In genomic region chr4:136711985-136712768, GRCm38 (mm10) we compare ENCODE assay signal across 13 mouse cellular contexts.
DNase-seq lines count a peak whose midpoint lies in the region; ATAC-seq lines count a peak whose summit lies in the region.
"Had no signal": no experiment of that assay in that cellular context is flagged by ENCODE, and none has a peak within 500 bp of the region (broad histone marks: within the 10 kb centered on the region; RNA-seq: fewer than 3 reads in every experiment).

No protein-coding gene starts in this region.

- H3K4me3 ChIP-seq in midbrain, embryonic 12.5 days = no peak overlapping the region
- no peak overlapping the region for H3K4me3 ChIP-seq in midbrain, embryonic 16.5 days (ENCODE audit: low read depth, low read length)
- no peak overlapping the region for H3K4me3 ChIP-seq in forebrain, embryonic 13.5 days
- H3K4me3 ChIP-seq: erythroblast, embryonic 14.5 days; neural tube, embryonic 15.5 days had no signal

- no peak for ATAC-seq in midbrain, embryonic 12.5 days (ENCODE audit: low FRiP score, low read depth)
- no peak for ATAC-seq in midbrain, embryonic 16.5 days
- ATAC-seq in forebrain, embryonic 13.5 days = no peak
- ATAC-seq: hindbrain, postnatal 0 days had no signal

- WGBS in midbrain, embryonic 12.5 days = 37% methylated on average over 20 of the region's 20 CpGs
- 30% methylated on average over 20 of the region's 20 CpGs for WGBS in midbrain, embryonic 16.5 days
- 33% methylated on average over 20 of the region's 20 CpGs for WGBS in forebrain, embryonic 13.5 days

- peaks cover 2% of the 10 kb centered on the region; the same call in 1 of the 2 replicates for H3K36me3 ChIP-seq in midbrain, embryonic 12.5 days
- no peaks in the 10 kb centered on the region for H3K36me3 ChIP-seq in midbrain, embryonic 16.5 days (ENCODE audit: control insufficient read depth, insufficient read depth, low read length)
- no peaks in the 10 kb centered on the region for H3K36me3 ChIP-seq in forebrain, embryonic 13.5 days (ENCODE audit: poor library complexity, severe bottlenecking)
- H3K36me3 ChIP-seq: neural tube, embryonic 15.5 days had no signal

- peaks cover 57% of the 10 kb centered on the region for H3K4me1 ChIP-seq in midbrain, embryonic 12.5 days
- peaks cover 23% of the 10 kb centered on the region for H3K4me1 ChIP-seq in midbrain, embryonic 16.5 days (ENCODE audit: control insufficient read depth, insufficient read depth, low read length)
- peaks cover 41% of the 10 kb centered on the region for H3K4me1 ChIP-seq in forebrain, embryonic 13.5 days

- H3K9me3 ChIP-seq in midbrain, embryonic 12.5 days = no peaks in the 10 kb centered on the region
- no peaks in the 10 kb centered on the region for H3K9me3 ChIP-seq in midbrain, embryonic 16.5 days (replicated peaks; ENCODE audit: control insufficient read depth, low read length, poor library complexity, severe bottlenecking)
- H3K9me3 ChIP-seq in forebrain, embryonic 13.5 days (replicated peaks) = no peaks in the 10 kb centered on the region
- H3K9me3 ChIP-seq: neural tube, embryonic 15.5 days had no signal

- no peaks in the 10 kb centered on the region for H3K27me3 ChIP-seq in midbrain, embryonic 12.5 days
- no peaks in the 10 kb centered on the region for H3K27me3 ChIP-seq in midbrain, embryonic 16.5 days (ENCODE audit: control insufficient read depth, insufficient read depth, low read depth, low read length)
- H3K27me3 ChIP-seq in forebrain, embryonic 13.5 days = no peaks in the 10 kb centered on the region
- H3K27me3 ChIP-seq: neural tube, embryonic 15.5 days had no signal

- no peak overlapping the region for H3K4me2 ChIP-seq in midbrain, embryonic 12.5 days (replicated peaks)
- H3K4me2 ChIP-seq in midbrain, embryonic 16.5 days (ENCODE audit: low read length) = no peak overlapping the region
- H3K4me2 ChIP-seq in forebrain, embryonic 13.5 days = no peak overlapping the region
- H3K4me2 ChIP-seq: neural tube, embryonic 15.5 days had no signal

- no peak overlapping the region for H3K9ac ChIP-seq in midbrain, embryonic 12.5 days (replicated peaks)
- H3K9ac ChIP-seq in midbrain, embryonic 16.5 days (ENCODE audit: low read depth, low read length) = no peak overlapping the region
- no peak overlapping the region for H3K9ac ChIP-seq in forebrain, embryonic 13.5 days
- H3K9ac ChIP-seq: neural tube, embryonic 15.5 days had no signal

- DNase-seq in induced T-regulatory cell, adult 2 months (ENCODE audit: low read depth) = peak; percentile 8
- DNase-seq in lung, postnatal 36 days = peak; percentile 66
- DNase-seq in urinary bladder, postnatal 36 days (ENCODE audit: low spot score in 2 of 2) = no peak
- no peak for DNase-seq in cerebellum, postnatal 4 days (ENCODE audit: low spot score in 2 of 2)
- DNase-seq: cerebellum, postnatal 36 days; heart, adult 11 months; kidney, postnatal 4 days had no signal

- 0 out of 2 replicates have a peak overlapping the region, but pooled peaks have one; percentile 5 for H3K27ac ChIP-seq in midbrain, embryonic 12.5 days (replicated peaks)
- no peak overlapping the region for H3K27ac ChIP-seq in midbrain, embryonic 16.5 days (ENCODE audit: low read length)
- H3K27ac ChIP-seq in forebrain, embryonic 13.5 days = no peak overlapping the region
- H3K27ac ChIP-seq: hindbrain, postnatal 0 days; neural tube, embryonic 15.5 days had no signal

Comparison
In these comparisons a context has a peak if more than half of its experiments do, and no peak if none do; other contexts are left out.
1. DNase-seq: peak in induced T-regulatory cell, adult 2 months (single experiment) and lung, postnatal 36 days (single experiment); none in urinary bladder, postnatal 36 days (0 of 2) and cerebellum, postnatal 4 days (0 of 2).